Mouse (Mus musculus): Measurements from ENCODE around the gene Olfr62.
A peak's percentile ranks its signal among the peaks of the same experiment; 100 is the strongest.

The Olfr62 gene

DNA sequence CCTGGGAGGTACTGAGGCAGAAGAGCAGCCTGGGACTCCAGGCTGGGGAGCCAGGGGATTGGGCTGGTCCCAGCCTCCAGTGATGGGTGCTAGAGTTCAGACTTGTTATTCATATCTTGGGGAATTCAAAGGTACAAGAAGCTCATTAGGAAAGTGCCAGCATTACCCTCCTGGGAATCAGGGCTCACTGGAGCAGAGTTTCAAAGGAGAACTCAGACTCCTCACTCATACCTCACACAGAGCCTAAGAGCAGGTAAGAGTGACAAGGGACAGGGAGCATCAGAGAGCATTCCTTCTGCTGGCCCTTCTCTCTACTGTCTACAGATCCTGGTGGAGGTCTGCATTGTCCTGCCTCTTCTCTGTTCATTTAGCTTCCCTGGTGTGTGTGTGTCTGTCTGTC is at the start of gene Olfr62:
Olfr62 (plus strand) TSS at position 301 of the 400 bp plus-strand sequence.
- DNase-seq (ENCODE audit: low spot score in 2 of 2): no peak

- no peak for DNase-seq (ENCODE audit: low spot score in 2 of 2)
Observed at GRCm38 (mm10) chr4:118609836-118610235, 48.9 kb upstream of the Olfr62 start.

DNA sequence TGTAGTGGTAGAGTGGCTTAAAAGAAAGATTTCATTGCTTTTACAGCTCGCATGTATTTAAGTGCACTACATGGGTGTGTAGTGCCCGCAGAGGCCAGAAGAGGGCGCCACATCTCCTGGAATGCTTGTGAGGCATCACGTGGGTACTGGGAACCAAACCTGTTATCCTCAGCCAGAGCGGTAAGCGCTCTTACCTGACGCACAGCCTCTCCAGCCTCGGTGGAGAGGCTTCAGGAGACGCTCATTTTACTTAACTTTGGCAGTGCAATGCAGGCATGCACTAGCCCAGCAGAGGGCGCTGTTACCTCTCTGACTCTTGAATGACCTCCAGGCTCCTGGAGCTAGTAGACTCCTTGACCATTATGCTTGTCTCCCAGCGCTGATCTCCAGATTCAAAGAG is 46.1 kb upstream of the Olfr62 start:
- DNase-seq (ENCODE audit: low spot score in 2 of 2): peak in 1 of 2 experiments; percentile 9

GRCm38 (mm10) chr4:118615412-118615811 is 43.3 kb upstream of the Olfr62 start:
- DNase-seq (ENCODE audit: low spot score in 2 of 2): no peak

GRCm38 (mm10) chr4:118620279-118620966 is 38.3 kb upstream of the Olfr62 start, which contains the start of the genes Cfap57 and Ebna1bp2:
Gene Cfap57 (minus strand): TSS chr4:118620777.
Gene Ebna1bp2 (plus strand): TSS chr4:118620799.
- peak; percentile 84 to 89 for DNase-seq (ENCODE audit: low spot score in 2 of 2)

DNA sequence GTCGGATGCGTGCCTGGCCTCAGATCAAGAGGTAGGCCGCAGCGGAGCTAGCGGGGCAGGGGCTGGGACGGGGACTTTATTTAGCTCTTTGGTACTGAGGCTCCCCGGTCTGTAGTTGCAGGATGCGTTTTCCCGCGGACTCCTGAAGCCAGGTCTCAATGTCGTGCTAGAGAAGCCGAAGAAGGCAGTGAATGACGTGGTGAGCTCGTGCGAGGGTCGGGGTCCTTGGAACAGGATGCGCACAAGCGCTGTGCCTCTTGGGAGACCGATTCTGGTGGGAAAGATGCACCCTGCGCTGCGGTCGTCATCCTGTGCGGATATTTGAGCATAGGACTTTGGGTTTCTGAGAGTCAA is 37.8 kb upstream of the Olfr62 start:
- DNase-seq (ENCODE audit: low spot score in 2 of 2): no peak

DNA sequence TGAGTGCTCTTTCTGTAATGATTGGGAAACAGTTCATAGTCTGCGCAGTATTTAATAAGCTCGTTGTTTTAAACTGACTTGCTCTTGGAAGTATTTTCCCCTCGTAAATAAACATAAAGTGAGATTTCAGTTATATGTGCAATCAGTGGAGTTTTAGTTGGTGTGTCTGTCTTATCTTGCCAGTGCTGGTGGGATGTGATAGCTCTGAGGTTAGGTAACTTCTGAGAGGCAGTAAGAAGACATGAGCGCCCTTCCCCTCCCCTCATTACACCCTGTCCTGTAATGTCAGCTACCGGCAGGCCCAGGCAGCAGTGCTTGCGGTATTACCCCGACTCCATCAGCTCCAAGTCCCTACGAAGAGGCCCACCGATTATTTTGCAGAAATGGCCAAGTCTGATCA is 37.0 kb upstream of the Olfr62 start:
- DNase-seq (ENCODE audit: low spot score in 2 of 2): no peak

- no peak for DNase-seq (ENCODE audit: low spot score in 2 of 2)
Observed at GRCm38 (mm10) chr4:118630261-118630660, 28.5 kb upstream of the Olfr62 start.

DNA sequence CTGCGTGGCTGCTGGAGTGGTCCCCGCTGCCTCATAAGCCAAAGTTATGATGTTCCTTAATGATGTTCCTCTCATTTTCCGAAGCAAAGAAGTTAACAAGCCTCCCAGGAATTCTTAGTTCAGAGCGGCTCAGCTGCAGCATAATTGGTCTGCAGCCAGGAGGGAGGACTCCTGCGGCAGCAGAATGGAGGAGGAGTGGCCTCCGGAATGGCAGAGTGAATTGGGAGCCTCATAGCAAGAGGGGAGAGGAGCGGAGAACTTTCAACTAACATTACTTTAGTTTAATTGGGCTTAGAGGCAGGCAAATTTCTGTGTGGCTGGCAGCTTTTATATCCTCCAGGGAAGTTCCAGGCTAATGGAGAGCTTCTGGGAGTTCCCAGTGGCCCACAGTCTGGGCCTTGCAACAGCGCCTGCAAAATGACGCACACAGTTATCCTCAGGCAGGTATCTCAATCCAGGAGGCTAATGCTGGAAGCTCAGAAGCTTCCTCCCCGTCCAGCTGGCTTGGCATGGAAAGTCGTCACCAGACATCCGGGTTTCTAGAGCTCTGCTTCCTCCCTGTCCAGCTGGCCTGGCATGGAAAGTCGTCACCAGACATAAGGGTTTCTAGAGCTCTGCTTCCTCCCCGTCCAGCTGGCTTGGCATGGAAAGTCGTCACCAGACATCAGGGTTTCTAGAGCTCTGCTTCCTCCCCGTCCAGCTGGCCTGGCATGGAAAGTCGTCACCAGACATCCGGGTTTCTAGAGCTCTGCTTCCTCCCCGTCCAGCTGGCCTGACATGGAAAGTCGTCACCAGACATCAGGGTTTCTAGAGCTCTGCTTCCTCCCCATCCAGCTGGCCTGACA is 16.2 kb upstream of the Olfr62 start:
- no peak for DNase-seq (ENCODE audit: low spot score in 2 of 2)

DNA sequence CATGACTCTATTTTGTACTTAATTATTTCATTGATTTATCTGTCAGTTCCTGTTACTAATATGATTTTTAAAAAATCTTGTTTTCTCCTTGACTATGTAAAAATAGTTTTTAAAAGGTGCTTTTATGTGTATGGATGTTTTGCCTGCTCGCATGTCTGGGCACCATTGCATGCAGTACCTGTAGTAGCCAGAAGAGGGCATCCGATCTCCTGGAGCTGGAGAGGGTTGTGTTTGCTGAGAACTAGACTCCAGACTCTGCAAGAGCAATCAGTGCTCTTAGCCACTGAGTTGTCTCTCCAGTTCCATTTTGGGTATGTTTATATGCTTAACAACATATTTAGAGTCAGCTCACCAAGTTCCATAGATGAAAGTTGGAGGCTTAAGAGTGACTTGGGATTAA is 13.5 kb upstream of the Olfr62 start:
- DNase-seq (ENCODE audit: low spot score in 2 of 2): peak in 1 of 2 experiments; percentile 43

GRCm38 (mm10) chr4:118687086-118687485 is 28.3 kb downstream of the Olfr62 start:
- DNase-seq (ENCODE audit: low spot score in 2 of 2): no peak

- DNase-seq (ENCODE audit: low spot score in 2 of 2): no peak
Observed at GRCm38 (mm10) chr4:118692412-118692973, 33.7 kb downstream of the Olfr62 start, which contains the start of gene Olfr1342. Gene Olfr1342 (minus strand): TSS chr4:118692756.

DNA sequence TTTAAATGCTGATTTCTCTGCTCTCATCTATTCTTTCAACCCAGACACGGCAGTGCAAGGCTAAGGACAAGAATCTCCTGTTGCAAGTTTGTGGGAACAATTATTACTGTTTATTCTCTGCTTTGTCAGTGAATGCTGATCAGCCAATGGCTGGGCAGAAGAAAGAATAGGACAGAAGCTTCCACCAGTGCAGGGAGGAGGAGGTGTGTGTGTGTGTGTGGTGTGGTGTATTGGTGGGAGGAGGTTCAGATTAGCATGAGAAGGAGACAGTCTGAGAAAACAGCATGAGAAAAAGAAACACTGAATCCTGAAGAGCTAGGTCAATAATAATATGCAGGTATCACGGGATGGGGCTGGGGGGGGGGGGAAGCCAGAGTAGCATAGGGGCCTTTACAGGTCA is 35.1 kb downstream of the Olfr62 start:
- no peak for DNase-seq (ENCODE audit: low spot score in 2 of 2)

DNA sequence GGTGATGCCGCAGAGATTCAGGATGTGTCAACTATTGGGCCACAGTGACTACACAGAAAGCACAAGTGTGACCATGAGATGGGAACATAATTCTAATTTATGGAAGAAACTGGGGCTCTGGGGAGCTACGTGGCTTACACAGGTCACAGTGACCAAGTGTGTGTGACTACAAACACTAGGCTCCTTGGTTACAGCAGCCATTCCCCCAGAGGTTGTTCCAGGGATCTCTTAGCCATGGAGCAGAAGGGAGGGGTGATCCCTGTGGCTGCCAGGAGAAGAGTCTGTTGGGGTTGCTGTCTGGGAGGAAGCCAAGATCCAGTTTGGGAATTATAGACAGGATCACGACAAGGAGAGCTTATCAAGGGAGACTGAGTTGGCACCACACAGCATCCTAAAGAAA is 44.5 kb downstream of the Olfr62 start, which contains the start of gene Olfr1341:
Olfr1341 (plus strand) TSS at position 301 of the 400 bp plus-strand sequence.
- no peak for DNase-seq (ENCODE audit: low spot score in 2 of 2)

- DNase-seq (ENCODE audit: low spot score in 2 of 2): no peak
Observed at GRCm38 (mm10) chr4:118708086-118708485, 49.3 kb downstream of the Olfr62 start.

DNA sequence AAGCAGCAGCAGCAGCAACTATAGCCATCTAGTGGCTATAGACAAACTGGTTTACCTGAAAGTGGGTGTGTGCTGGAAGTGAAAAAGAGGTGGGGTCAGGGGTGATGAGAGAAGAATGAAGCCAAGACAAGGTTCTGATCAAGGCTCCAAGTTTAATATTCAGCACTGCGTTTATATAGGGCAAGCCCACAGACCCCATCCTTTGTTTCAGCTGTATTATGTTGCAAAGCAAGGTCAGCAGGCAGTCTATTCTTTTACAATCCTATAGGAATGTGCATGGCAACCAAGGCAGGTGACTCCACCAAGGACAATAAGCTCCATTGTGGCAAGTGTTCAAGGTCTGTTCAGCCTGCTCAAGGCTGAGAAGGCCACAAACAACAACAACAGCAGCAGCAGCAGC is 52.9 kb downstream of the Olfr62 start:
- no peak for DNase-seq (ENCODE audit: low spot score in 2 of 2)

All from frontal cortex, postnatal 14 days (tissue).